In the genomic region with DNA sequence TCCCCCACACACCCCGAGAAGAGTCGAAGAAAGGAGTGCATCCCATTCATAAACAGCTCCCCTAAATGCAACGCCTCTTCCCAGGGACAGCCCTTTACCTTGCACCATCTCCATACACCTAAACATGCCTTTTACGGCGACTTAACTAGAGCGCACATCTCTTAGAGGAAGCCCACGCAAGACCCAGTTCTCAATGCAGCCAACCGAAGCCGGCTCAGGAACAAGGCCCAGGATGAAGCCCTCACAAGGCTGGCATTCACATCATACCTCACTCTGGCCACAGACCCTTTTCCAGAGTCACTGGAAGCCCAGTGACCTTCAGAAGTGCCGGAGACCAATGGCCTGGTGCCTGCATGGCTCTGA, we compare ENCODE assay signal across 19 mouse cellular contexts. TPM values are rescaled to one million over a fixed set of nuclear protein-coding genes. Genes with fewer than 3 reads are reported as not detected.
DNase-seq lines count a peak whose midpoint lies in the region; ATAC-seq and TF ChIP-seq lines count a peak whose summit lies in the region.
"Had no signal": no experiment of that assay in that cellular context is flagged by ENCODE, and none has a peak within 500 bp of the region (broad histone marks: within the 10 kb centered on the region; RNA-seq: fewer than 3 reads in every experiment).

No protein-coding gene starts in this region.

- no peak for TF ChIP-seq CTCF in layer of hippocampus, adult 2 months (conservative IDR thresholded peaks at IDR 0.05)
- TF ChIP-seq CTCF in E14TG2a.4 (conservative IDR thresholded peaks at IDR 0.05; ENCODE audit: low read length): no peak
- TF ChIP-seq CTCF in thymus, adult 2 months (IDR thresholded peaks at IDR 0.05; ENCODE audit: borderline replicate concordance, control insufficient read depth, extremely low read depth, insufficient read depth, low read length, poor library complexity): no peak

- WGBS in embryonic facial prominence, embryonic 12.5 days: 87% methylated on average over 10 of the region's 10 CpGs
- WGBS in embryonic facial prominence, embryonic 10.5 days: 86% methylated on average over 10 of the region's 10 CpGs
- WGBS in heart, embryonic 15.5 days: 78% methylated on average over 10 of the region's 10 CpGs
- WGBS in thymus, adult 2 months: 93% methylated on average over 10 of the region's 10 CpGs

- H3K4me3 ChIP-seq in embryonic facial prominence, embryonic 12.5 days: no peak overlapping the region
- no peak overlapping the region for H3K4me3 ChIP-seq in embryonic facial prominence, embryonic 10.5 days
- H3K4me3 ChIP-seq in heart, embryonic 15.5 days: no peak overlapping the region
- H3K4me3 ChIP-seq in layer of hippocampus, adult 2 months: no peak overlapping the region
- H3K4me3 ChIP-seq in E14TG2a.4 (replicated peaks; ENCODE audit: low read length): peak overlapping the region; percentile 29; the same call in 1 of the 2 replicates
- no peak overlapping the region for H3K4me3 ChIP-seq in thymus, adult 2 months (ENCODE audit: control insufficient read depth, insufficient read depth, low read length)
- H3K4me3 ChIP-seq: midbrain, embryonic 15.5 days had no signal

- no peaks in the 10 kb centered on the region for H3K27me3 ChIP-seq in embryonic facial prominence, embryonic 12.5 days
- H3K27me3 ChIP-seq in embryonic facial prominence, embryonic 10.5 days (replicated peaks; ENCODE audit: low read depth, poor library complexity, severe bottlenecking): no peaks in the 10 kb centered on the region
- no peaks in the 10 kb centered on the region; the same call in 1 of the 2 replicates for H3K27me3 ChIP-seq in heart, embryonic 15.5 days
- peaks cover 7% of the 10 kb centered on the region; the same call in 1 of the 2 replicates for H3K27me3 ChIP-seq in E14TG2a.4 (ENCODE audit: insufficient read depth, low read length)
- H3K27me3 ChIP-seq in thymus, adult 2 months (ENCODE audit: control insufficient read depth, insufficient read depth, low read length): no peaks in the 10 kb centered on the region
- H3K27me3 ChIP-seq: midbrain, embryonic 15.5 days; Patski had no signal

- no peaks in the 10 kb centered on the region for H3K36me3 ChIP-seq in embryonic facial prominence, embryonic 12.5 days
- H3K36me3 ChIP-seq in embryonic facial prominence, embryonic 10.5 days (replicated peaks): no peaks in the 10 kb centered on the region
- H3K36me3 ChIP-seq in heart, embryonic 15.5 days: no peaks in the 10 kb centered on the region
- no peaks in the 10 kb centered on the region for H3K36me3 ChIP-seq in E14TG2a.4 (ENCODE audit: insufficient read depth, low read length)
- no peaks in the 10 kb centered on the region for H3K36me3 ChIP-seq in thymus, adult 2 months (ENCODE audit: control insufficient read depth, insufficient read depth, low read length)
- H3K36me3 ChIP-seq: midbrain, embryonic 15.5 days had no signal

- no peaks in the 10 kb centered on the region for H3K9me3 ChIP-seq in embryonic facial prominence, embryonic 12.5 days
- peaks cover 4% of the 10 kb centered on the region; the same call in 1 of the 2 replicates for H3K9me3 ChIP-seq in embryonic facial prominence, embryonic 10.5 days
- H3K9me3 ChIP-seq in heart, embryonic 15.5 days (replicated peaks): no peaks in the 10 kb centered on the region
- no peaks in the 10 kb centered on the region for H3K9me3 ChIP-seq in E14TG2a.4 (ENCODE audit: low read length)
- H3K9me3 ChIP-seq: midbrain, embryonic 15.5 days had no signal

- no peak for ATAC-seq in embryonic facial prominence, embryonic 12.5 days (ENCODE audit: insufficient number of reproducible peaks, insufficient read depth, low FRiP score, low TSS enrichment)
- ATAC-seq in heart, embryonic 15.5 days (replicated peaks; ENCODE audit: insufficient number of reproducible peaks, insufficient read depth, low FRiP score, low read depth): no peak
- ATAC-seq: midbrain, embryonic 15.5 days; Patski had no signal

- no peak overlapping the region for H3K9ac ChIP-seq in embryonic facial prominence, embryonic 12.5 days
- no peak overlapping the region for H3K9ac ChIP-seq in heart, embryonic 15.5 days
- H3K9ac ChIP-seq: midbrain, embryonic 15.5 days had no signal

- 0 out of 2 replicates have a peak overlapping the region, but pooled peaks have one; percentile 23 for H3K27ac ChIP-seq in embryonic facial prominence, embryonic 12.5 days
- H3K27ac ChIP-seq in embryonic facial prominence, embryonic 10.5 days (replicated peaks): no peak overlapping the region
- peak overlapping the region; percentile 81 for H3K27ac ChIP-seq in heart, embryonic 15.5 days
- H3K27ac ChIP-seq in layer of hippocampus, adult 2 months: peak overlapping the region; percentile 46; the same call in 1 of the 2 replicates
- no peak overlapping the region for H3K27ac ChIP-seq in thymus, adult 2 months (ENCODE audit: control insufficient read depth, insufficient read depth, low read length)
- H3K27ac ChIP-seq: midbrain, embryonic 15.5 days had no signal

- TF ChIP-seq POLR2A in thymus, adult 2 months (IDR thresholded peaks at IDR 0.05; ENCODE audit: control insufficient read depth, extremely low read depth, insufficient read depth, low read length, poor library complexity): no peak

- H3K4me2 ChIP-seq in embryonic facial prominence, embryonic 12.5 days (replicated peaks): no peak overlapping the region
- no peak overlapping the region for H3K4me2 ChIP-seq in heart, embryonic 15.5 days
- H3K4me2 ChIP-seq: midbrain, embryonic 15.5 days had no signal

- no peak for DNase-seq in embryonic facial prominence, embryonic 10.5 days (ENCODE audit: low spot score)
- DNase-seq in heart, adult 8-10 months (ENCODE audit: low spot score): no peak
- no peak for DNase-seq in layer of hippocampus, adult 2 months (ENCODE audit: low spot score in 2 of 2)
- no peak for DNase-seq in layer of hippocampus, postnatal 36 days
- DNase-seq in thymus, adult 2 months: no peak
- DNase-seq: cerebellum, adult 11-12 months; liver; lung, postnatal 36 days had no signal

- H3K4me1 ChIP-seq in embryonic facial prominence, embryonic 12.5 days: 0 out of 2 replicates have a peak, but pooled peaks cover 7% of the 10 kb centered on the region
- H3K4me1 ChIP-seq in embryonic facial prominence, embryonic 10.5 days: peaks cover 25% of the 10 kb centered on the region
- peaks cover 31% of the 10 kb centered on the region for H3K4me1 ChIP-seq in heart, embryonic 15.5 days (replicated peaks)
- peaks cover 44% of the 10 kb centered on the region for H3K4me1 ChIP-seq in E14TG2a.4 (replicated peaks; ENCODE audit: low read depth, low read length)
- no peaks in the 10 kb centered on the region for H3K4me1 ChIP-seq in thymus, adult 2 months (replicated peaks; ENCODE audit: control insufficient read depth, insufficient read depth, low read length)
- H3K4me1 ChIP-seq: midbrain, embryonic 15.5 days had no signal

RNA-seq across cellular contexts. Expression of gene 2900026A02Rik, which starts 21.3 kb away (rescaled TPM):
- 5.3 and 5.8 TPM in 2 replicates for polyA plus RNA-seq in embryonic facial prominence, embryonic 12.5 days (2016; fragmentation: Nextera tagmentation; extraction: Ambion mirVana)
- polyA plus RNA-seq in embryonic facial prominence, embryonic 10.5 days (2016; fragmentation: Nextera tagmentation; extraction: Ambion mirVana): 3.7 and 4.6 TPM in 2 replicates
- polyA plus RNA-seq in heart, embryonic 15.5 days (2015; fragmentation: Nextera tagmentation; extraction: Ambion mirVana): 14.1 and 17.4 TPM in 2 replicates
- 10 to 100 TPM; 15.4 to 21.6 (median 20.3) TPM for total RNA-seq in heart, adult 8-10 months (2022)
- 10 to 100 TPM; 60.2 to 62.1 TPM for total RNA-seq in layer of hippocampus, adult 2 months (2021)
- 10 to 100 TPM; 62.4 to 66.1 TPM for total RNA-seq in layer of hippocampus, postnatal 36 days (2021)
- 6.9 and 7.8 TPM in 2 replicates for polyA plus RNA-seq in thymus, adult 2 months (2012; rRNA removed)

RNA-seq across cellular contexts. Expression of gene Tmem211, which starts 27.0 kb away (rescaled TPM):
- polyA plus RNA-seq in embryonic facial prominence, embryonic 12.5 days (2016; fragmentation: Nextera tagmentation; extraction: Ambion mirVana): 0.24 and 0.42 TPM in 2 replicates
- polyA plus RNA-seq in embryonic facial prominence, embryonic 10.5 days (2016; fragmentation: Nextera tagmentation; extraction: Ambion mirVana): 0.21 and 0.46 TPM in 2 replicates
- polyA plus RNA-seq in heart, embryonic 15.5 days (2015; fragmentation: Nextera tagmentation; extraction: Ambion mirVana): not detected in 2 replicates
- not detected for total RNA-seq in heart, adult 8-10 months (2022)
- total RNA-seq in layer of hippocampus, adult 2 months (2021): not detected
- not detected for total RNA-seq in layer of hippocampus, postnatal 36 days (2021)
- 0.10 TPM in 1 of 2 replicates, not detected in the other for polyA plus RNA-seq in thymus, adult 2 months (2012; rRNA removed)
- total RNA-seq: CH12.LX; common myeloid progenitor, adult 5-6 weeks; left cerebral cortex, adult 8-10 months had no signal
- polyA plus RNA-seq: gonadal fat pad, adult 2 months; intestine, embryonic 14.5 days; neural tube, embryonic 11.5 days; Patski had no signal

Comparison
In these comparisons a context has a peak if more than half of its experiments do, and no peak if none do; other contexts are left out.
1. H3K27ac ChIP-seq: peak in embryonic facial prominence, embryonic 12.5 days (single experiment), heart, embryonic 15.5 days (single experiment) and layer of hippocampus, adult 2 months (single experiment); none in embryonic facial prominence, embryonic 10.5 days (single experiment) and thymus, adult 2 months (single experiment).